Comparison of ENCODE assay signal across 23 mouse cellular contexts in the genomic region with DNA sequence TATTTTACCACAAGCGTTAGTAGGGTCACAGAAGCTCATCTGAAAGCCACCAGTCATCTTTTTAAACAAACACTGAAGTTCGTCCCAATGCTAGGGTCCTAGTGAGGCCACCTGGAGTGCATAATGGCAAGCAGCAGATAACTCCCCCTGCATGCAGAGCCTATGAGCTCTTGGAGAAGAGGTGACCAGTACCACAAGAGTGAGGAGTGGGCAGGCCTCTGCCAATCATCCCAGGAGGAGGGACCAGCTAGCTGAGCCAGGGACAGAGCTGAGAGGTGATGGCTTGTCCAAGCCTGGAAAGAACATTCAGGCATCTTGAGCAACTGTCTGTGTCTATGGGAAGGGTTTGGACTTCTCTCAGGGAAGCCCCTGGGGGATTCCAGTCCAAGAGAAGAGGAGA.
"Had no signal": no experiment of that assay in that cellular context is flagged by ENCODE, and none has a peak within 500 bp of the region (broad histone marks: within the 10 kb centered on the region; RNA-seq: fewer than 3 reads in every experiment).

No protein-coding gene starts in this region.

- H3K36me3 ChIP-seq: kidney, embryonic 15.5 days; limb, embryonic 10.5 days; limb, embryonic 13.5 days; liver, embryonic 12.5 days; liver, embryonic 15.5 days; midbrain, embryonic 12.5 days; midbrain, embryonic 15.5 days; neural tube, embryonic 12.5 days; neural tube, embryonic 15.5 days; stomach, embryonic 15.5 days had no signal

- H3K4me3 ChIP-seq: kidney, embryonic 15.5 days; limb, embryonic 10.5 days; limb, embryonic 13.5 days; liver, embryonic 12.5 days; liver, embryonic 15.5 days; midbrain, embryonic 12.5 days; midbrain, embryonic 15.5 days; neural tube, embryonic 12.5 days; neural tube, embryonic 15.5 days; stomach, embryonic 15.5 days had no signal

- ATAC-seq: liver, embryonic 12.5 days; midbrain, embryonic 15.5 days had no signal

- H3K4me2 ChIP-seq: kidney, embryonic 15.5 days; limb, embryonic 13.5 days; liver, embryonic 12.5 days; liver, embryonic 15.5 days; midbrain, embryonic 12.5 days; midbrain, embryonic 15.5 days; neural tube, embryonic 12.5 days; neural tube, embryonic 15.5 days; stomach, embryonic 15.5 days had no signal

- H3K4me1 ChIP-seq: limb, embryonic 13.5 days; liver, embryonic 12.5 days; liver, embryonic 15.5 days; midbrain, embryonic 12.5 days; midbrain, embryonic 15.5 days; neural tube, embryonic 12.5 days; stomach, embryonic 15.5 days had no signal

- H3K9me3 ChIP-seq: kidney, embryonic 15.5 days; limb, embryonic 10.5 days; liver, embryonic 12.5 days; liver, embryonic 15.5 days; midbrain, embryonic 12.5 days; midbrain, embryonic 15.5 days; neural tube, embryonic 12.5 days; neural tube, embryonic 15.5 days; stomach, embryonic 15.5 days had no signal

- H3K27ac ChIP-seq: kidney, embryonic 15.5 days; limb, embryonic 10.5 days; limb, embryonic 13.5 days; liver, embryonic 12.5 days; liver, embryonic 15.5 days; macrophage; midbrain, embryonic 12.5 days; midbrain, embryonic 15.5 days; neural tube, embryonic 12.5 days; neural tube, embryonic 15.5 days; stomach, embryonic 15.5 days had no signal

- H3K27me3 ChIP-seq: kidney, embryonic 15.5 days; liver, embryonic 12.5 days; liver, embryonic 15.5 days; midbrain, embryonic 12.5 days; midbrain, embryonic 15.5 days; neural tube, embryonic 12.5 days; neural tube, embryonic 15.5 days; stomach, embryonic 15.5 days had no signal

- H3K9ac ChIP-seq: kidney, embryonic 15.5 days; limb, embryonic 13.5 days; liver, embryonic 12.5 days; liver, embryonic 15.5 days; midbrain, embryonic 12.5 days; midbrain, embryonic 15.5 days; neural tube, embryonic 12.5 days; neural tube, embryonic 15.5 days; stomach, embryonic 15.5 days had no signal

- DNase-seq: kidney, adult 11 months; kidney, adult 8-10 months; kidney, postnatal 10 days; kidney, postnatal 36 days; liver; right cerebral cortex, adult 18-20 months; right cerebral cortex, postnatal 14 days; right cerebral cortex, postnatal 4 days; spleen, adult 18-20 months; thymus, adult 2 months; thymus, postnatal 14 days; thymus, postnatal 4 days had no signal
